Mouse (Mus musculus) retina, adult 2 months (tissue): ENCODE results near the gene 4930455H04Rik.

Experiments
- DNase-seq: peaks from one replicate; pipeline ENCODE4 v3.0.0-alpha.2; 2012; ENCODE audit warnings: low read depth, low spot score

The 4930455H04Rik gene

DNA sequence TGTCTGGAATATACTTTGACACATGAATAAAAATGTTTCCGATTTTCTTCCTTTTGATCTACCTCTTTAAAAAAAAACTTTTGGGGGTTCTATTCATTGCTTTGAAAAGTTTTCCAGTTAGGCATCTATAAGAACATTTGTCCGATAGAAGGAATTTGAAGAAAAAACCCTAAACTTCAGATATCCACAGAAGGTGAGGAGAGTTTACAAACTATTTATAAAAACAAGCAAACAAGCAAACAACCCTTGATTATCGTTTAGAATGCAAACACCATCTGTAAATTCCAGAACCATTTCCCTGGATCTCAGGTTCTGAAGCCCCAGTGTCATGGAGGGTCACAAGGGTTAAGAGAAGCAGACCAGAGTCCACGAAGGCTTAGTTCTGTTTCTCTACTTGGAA, at the start of gene 4930455H04Rik:
4930455H04Rik (plus strand) TSS at position 301 of the 400 bp plus-strand sequence.
- DNase-seq, result no peak

- DNase-seq, result no peak
Observed at GRCm38 (mm10) chr3:116921535-116921934, 46.5 kb upstream of the 4930455H04Rik start.

GRCm38 (mm10) chr3:116923042-116923441, 45.0 kb upstream of the 4930455H04Rik start:
- no peak for DNase-seq

- DNase-seq, result no peak
Observed at GRCm38 (mm10) chr3:116928994-116929393, 39.1 kb upstream of the 4930455H04Rik start.

- no peak for DNase-seq
Observed at GRCm38 (mm10) chr3:116933158-116933557, 34.9 kb upstream of the 4930455H04Rik start.

DNA sequence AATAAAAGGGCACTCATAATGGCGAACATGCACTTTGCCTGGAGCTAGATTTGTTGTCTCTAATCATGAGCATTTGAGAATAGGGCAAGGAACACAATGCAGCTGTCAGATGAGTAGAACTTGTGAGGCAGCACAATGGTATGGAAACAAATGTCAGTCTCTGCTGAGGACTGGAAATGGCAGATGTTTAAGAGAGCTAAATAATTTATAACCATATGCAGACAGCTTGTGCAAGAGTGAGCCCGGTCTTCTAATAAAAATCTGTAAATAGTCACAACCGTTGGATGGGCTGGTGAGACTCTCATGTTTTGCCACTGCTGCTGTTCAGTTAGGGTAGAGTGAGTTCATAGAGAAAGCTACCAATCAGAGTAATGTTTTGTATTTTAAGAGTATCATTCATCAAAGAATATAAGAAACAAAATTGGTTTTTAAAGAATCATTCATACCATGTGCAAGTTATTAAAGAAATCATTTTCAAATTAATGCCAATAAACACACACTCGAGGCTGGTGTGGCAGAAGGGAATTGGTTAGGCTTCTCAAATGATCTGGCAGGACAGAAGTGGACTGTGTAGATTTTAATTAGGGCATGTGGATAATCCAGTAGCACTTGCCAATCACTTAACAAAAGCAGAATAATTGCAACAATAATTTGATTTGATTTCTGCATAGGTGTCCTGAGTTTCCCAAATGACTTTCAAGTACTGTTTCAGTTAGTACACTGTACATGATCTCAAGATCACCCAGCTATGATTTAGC, 31.0 kb upstream of the 4930455H04Rik start:
- no peak for DNase-seq

- DNase-seq, result no peak
Observed at GRCm38 (mm10) chr3:116940804-116941558, 27.1 kb upstream of the 4930455H04Rik start.

DNA sequence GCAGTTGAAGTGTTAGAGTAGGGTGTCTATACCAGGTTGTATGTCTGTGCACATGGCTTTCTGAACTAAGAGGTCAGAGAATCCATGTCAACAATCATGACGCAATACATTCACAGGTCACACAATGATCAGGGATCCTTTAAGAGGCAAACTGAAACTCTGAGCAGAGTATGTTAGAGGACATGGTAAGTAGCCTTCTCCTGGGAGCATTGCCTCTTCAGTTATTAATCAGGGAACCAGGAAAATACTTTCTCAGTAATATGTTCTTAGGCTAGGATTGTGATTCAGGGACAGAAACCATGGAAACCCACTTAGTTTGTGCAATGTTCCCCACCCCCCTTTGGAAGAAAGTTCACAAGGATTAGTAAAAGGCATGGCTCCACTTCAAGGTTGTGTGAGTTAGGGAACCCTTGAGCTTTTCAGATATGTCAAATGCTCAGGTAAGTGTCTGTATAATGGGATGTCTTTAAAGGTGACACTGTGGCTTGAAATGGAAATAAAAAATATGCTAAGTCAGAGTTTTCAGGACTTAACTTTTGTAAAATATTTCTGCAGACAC, 26.4 kb upstream of the 4930455H04Rik start:
- no peak for DNase-seq

GRCm38 (mm10) chr3:116942751-116943150, 25.3 kb upstream of the 4930455H04Rik start:
- DNase-seq, result no peak

- DNase-seq, result no peak
Observed at GRCm38 (mm10) chr3:116943422-116943821, 24.6 kb upstream of the 4930455H04Rik start.

GRCm38 (mm10) chr3:116946476-116946875, 21.6 kb upstream of the 4930455H04Rik start:
- no peak for DNase-seq

GRCm38 (mm10) chr3:116950665-116951115, 17.4 kb upstream of the 4930455H04Rik start:
- no peak for DNase-seq

DNA sequence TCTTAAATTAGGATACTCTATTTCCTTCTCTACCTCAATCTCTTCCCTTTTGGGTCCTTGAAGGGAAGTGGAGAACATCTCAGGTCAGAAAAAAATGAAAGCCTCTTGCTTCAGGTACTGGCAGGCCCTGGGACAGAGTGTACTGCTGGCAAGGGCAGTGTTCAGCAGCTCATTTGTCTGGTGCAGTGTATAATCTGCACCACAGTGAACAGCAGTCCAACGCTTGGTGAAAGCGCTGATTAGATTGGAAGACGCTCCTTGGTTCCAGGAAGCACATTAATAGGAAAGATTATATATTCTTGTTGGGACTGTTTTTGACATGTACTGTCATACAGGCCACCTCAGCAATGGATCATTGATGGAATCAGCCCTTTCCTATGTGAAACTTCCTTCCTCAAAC, 16.6 kb upstream of the 4930455H04Rik start:
- DNase-seq, result no peak

DNA sequence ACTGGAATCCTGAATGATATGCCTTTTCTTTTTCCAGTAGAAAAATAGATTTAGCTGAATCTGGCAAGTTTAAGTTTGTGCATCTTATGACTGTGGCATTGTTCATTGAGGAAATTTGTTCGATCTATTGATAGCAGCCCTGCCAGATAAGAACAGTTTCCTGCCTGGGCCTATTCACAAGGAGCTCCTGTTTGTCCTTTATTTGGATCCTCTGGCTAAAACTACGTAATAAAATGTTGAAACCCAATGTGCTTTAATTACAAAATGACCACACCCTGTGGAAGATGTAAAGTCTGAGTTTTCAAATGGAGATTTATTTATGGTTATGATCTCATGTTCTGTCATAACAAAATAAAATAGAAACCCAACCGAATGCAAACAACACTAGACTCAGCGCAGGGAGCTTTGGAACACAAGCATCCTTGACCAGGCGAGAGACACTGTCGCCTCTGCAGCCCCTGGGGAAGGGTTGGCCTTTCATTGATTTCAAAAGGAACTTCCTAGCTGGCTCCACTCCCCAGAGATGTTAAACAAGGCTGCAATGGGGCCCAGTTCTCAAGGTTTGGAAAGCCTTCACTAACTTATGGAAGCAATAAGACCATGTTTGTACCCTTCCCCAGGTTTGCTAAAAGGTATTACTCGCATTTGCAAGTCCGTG, 15.7 kb upstream of the 4930455H04Rik start:
- DNase-seq, result no peak

DNA sequence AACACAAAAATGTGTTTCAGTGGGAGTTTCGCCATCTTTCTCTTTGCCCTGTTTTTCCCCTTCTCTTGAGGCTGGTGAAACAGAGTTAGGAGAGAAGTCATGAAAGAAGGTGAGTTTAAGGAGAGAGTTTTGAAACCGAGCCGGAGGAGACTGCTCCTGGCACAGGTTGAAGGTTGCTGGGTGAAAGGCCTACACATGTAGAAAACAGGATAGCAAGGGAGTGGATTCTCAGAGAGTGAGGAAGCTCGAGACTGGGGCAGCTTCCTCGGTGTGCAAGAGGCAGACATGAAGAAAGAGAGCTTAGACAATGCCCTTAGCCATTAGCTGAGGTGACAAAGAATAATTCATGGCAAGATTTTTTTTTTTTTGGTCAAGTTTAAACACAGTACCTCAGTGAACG, 14.7 kb upstream of the 4930455H04Rik start:
- no peak for DNase-seq

DNA sequence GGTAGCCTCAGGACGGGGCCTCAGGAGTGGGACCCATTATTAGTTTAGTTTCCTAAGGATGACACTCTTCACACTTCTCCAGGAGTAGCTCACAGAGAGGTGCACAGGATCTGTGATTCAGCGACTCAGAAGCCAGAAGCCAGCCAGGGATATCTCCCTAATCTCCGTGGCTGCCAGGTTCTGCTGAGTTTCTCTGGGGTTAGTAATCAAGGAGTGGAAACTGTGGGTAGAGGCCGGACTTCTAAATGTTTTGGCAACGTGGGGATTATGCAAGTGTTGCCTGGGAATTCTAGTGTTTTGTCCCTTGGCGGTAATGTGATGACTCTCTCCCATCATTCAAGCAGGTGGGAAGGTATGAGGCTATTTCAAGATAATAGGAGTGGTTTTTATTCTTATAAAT, 13.0 kb upstream of the 4930455H04Rik start:
- DNase-seq, result no peak

DNA sequence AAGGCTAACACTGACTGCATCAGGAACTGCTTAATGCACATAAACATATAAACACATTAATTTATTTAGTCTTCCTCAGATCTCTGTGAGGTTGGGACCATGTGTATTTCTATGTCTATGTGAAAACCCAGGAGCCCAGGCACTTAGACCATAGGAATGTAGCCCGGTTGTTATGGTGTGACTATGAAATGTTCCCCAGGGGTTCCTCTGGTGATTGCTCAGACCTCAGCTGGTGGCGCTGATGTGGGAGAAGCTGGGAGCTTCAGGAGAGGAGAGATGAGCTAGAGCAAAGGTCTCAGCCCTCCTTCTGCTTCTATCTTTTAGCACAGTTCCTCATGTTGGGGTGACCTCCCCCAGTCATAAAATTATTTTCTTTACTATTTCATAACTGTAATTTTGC, 7.7 kb upstream of the 4930455H04Rik start:
- DNase-seq, result no peak

DNA sequence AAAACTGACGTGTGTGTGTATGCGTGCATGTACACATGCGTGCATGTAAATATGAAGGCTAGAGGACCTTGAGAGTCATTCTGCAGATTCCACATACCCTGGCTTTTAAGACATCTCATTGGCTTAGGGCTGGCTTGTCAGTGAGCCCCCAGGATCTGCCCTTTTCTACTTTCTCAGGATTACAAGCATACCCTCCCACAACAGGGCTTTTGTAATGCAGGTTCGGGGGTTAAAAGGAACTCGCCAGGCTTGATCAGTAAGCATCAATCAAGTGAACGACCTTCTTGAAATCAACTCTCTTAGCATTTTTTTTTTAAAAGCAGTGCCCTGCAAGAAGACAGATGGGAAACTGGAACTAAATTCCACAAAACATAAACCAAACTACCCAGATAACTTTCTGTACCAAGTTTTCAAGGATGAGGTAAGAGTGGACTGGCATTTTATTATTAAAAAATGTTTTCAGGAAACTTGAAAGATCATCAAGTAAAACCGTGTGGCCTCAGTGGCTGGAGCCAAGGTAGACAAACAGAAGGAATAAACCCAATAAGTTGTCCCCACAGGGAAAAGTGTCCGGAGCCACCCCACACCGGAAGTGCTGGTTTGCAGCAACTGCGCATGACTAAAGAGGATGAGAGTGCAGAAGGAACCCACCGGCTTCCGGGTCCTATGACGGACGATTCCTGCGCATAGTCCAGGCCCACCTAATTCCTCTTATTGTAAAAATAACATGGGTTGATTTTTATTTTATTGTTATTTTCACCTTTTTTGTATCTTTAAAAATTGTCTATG, 6.5 kb upstream of the 4930455H04Rik start:
- no peak for DNase-seq

DNA sequence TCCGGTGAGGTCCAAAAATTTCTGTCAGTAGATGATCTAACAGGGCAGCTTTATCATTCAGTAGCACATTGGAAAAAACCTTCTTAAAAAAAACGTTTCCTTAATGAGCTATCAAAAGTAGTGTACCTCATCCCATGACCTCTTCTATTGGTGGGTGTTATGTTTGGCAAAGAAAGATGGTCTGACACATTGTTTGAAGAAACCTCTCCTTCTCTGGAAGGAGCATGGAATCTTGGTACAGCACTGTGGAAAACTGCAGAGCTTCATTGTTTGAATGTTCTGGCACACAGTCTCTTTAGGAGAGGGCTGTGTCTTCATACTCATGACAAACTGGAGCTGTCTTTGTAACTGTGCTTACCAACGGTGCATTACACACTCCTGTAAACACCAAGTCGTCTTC, 4.9 kb upstream of the 4930455H04Rik start:
- DNase-seq, result no peak

GRCm38 (mm10) chr3:116964426-116964825, 3.6 kb upstream of the 4930455H04Rik start:
- DNase-seq, result no peak

DNA sequence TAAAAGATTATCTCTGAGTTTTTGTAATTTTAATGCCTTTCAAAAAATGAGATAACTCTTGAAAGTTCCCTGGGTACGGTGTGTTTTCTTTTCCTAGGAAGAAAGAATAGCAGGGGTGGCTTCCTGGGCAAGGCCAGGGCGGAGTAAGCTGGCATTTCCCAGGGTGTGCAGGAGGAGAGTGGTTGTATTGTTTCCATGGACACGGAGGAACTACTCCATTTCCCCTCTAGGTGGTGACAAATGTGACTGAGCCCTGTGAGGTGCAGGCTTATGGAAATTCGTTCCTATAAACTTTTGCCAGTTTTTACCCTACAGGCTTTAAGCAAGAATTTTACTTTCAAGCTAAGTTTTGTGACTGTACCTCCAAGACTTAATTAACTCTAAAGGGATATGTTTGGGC, 1.8 kb upstream of the 4930455H04Rik start:
- no peak for DNase-seq
